Mouse (Mus musculus): ENCODE data around the gene Hist1h2br. TPM values are rescaled to one million over a fixed set of nuclear protein-coding genes. Genes with fewer than 3 reads are reported as not detected.
"Not testable (repeated sequence)": the region's sequence is repeated elsewhere in the genome, so short reads cannot be mapped to it uniquely, and the experiment has no call there.

Hist1h2br gene
- polyA plus RNA-seq (2012; ENCODE audit: insufficient read depth, low replicate concordance): 74.1 and 174 TPM in 2 replicates

- H3K9me3 ChIP-seq; H3K4me3 ChIP-seq (replicated peaks); H3K27me3 ChIP-seq (replicated peaks); H3K36me3 ChIP-seq (replicated peaks; ENCODE audit: low read length): not testable (repeated sequence)
- H3K4me1 ChIP-seq: peaks cover 11% of the 10 kb centered on the region
These were observed at the start of gene Hist1h2br, which contains the start of gene Hist1h2ap for GRCm38 (mm10) chr13:21833461-21833860. TSS of gene Hist1h2br (plus strand) at chr13:21833743. TSS of gene Hist1h2ap (minus strand) at chr13:21833507.

- H3K4me3 ChIP-seq (replicated peaks): peak overlapping the region; percentile 4
- TF ChIP-seq FLI1 (IDR thresholded peaks at IDR 0.05; ENCODE audit: low read length) (no peak), GATA1 (IDR thresholded peaks at IDR 0.05; ENCODE audit: borderline replicate concordance, low read length) (no peak)
- H3K36me3 ChIP-seq (replicated peaks; ENCODE audit: low read length): no peaks in the 10 kb centered on the region
- H3K4me1 ChIP-seq: peaks cover 63% of the 10 kb centered on the region
- no peaks in the 10 kb centered on the region for H3K9me3 ChIP-seq
- H3K27me3 ChIP-seq (replicated peaks): no peaks in the 10 kb centered on the region
These were observed 49.2 kb upstream of the Hist1h2br start for GRCm38 (mm10) chr13:21784311-21784710.

GRCm38 (mm10) chr13:21786189-21786898 is 47.2 kb upstream of the Hist1h2br start:
- H3K36me3 ChIP-seq (replicated peaks; ENCODE audit: low read length): no peaks in the 10 kb centered on the region
- peak overlapping the region; percentile 88 for H3K4me3 ChIP-seq (replicated peaks)
- no peaks in the 10 kb centered on the region for H3K9me3 ChIP-seq
- TF ChIP-seq FLI1 (IDR thresholded peaks at IDR 0.05; ENCODE audit: low read length) (no peak), GATA1 (IDR thresholded peaks at IDR 0.05; ENCODE audit: borderline replicate concordance, low read length) (no peak)
- no peaks in the 10 kb centered on the region for H3K27me3 ChIP-seq (replicated peaks)
- H3K4me1 ChIP-seq: peaks cover 59% of the 10 kb centered on the region

- H3K36me3 ChIP-seq (replicated peaks; ENCODE audit: low read length); H3K27me3 ChIP-seq (replicated peaks); H3K9me3 ChIP-seq: not testable (repeated sequence)
- Histone ChIP-seq H3K4me1 (peaks cover 58% of the 10 kb centered on the region), H3K4me3 (replicated peaks) (peak within 1 kb of the TSS; percentile 89)
These were observed 46.5 kb upstream of the Hist1h2br start, which contains the start of the genes Hist1h2an and Hist1h2bp for GRCm38 (mm10) chr13:21786899-21787629. TSS of gene Hist1h2an (minus strand) at chr13:21787218. TSS of gene Hist1h2bp (plus strand) at chr13:21787461.

GRCm38 (mm10) chr13:21787760-21788593 is 45.6 kb upstream of the Hist1h2br start:
- no peaks in the 10 kb centered on the region for H3K27me3 ChIP-seq (replicated peaks)
- no peaks in the 10 kb centered on the region for H3K9me3 ChIP-seq
- no peaks in the 10 kb centered on the region for H3K36me3 ChIP-seq (replicated peaks; ENCODE audit: low read length)
- peak overlapping the region; percentile 81 for H3K4me3 ChIP-seq (replicated peaks)
- TF ChIP-seq FLI1 (IDR thresholded peaks at IDR 0.05; ENCODE audit: low read length): no peak
- TF ChIP-seq GATA1 (IDR thresholded peaks at IDR 0.05; ENCODE audit: borderline replicate concordance, low read length): no peak
- peaks cover 50% of the 10 kb centered on the region for H3K4me1 ChIP-seq

- Histone ChIP-seq H3K27me3 (replicated peaks) (no peaks in the 10 kb centered on the region), H3K9me3 (no peaks in the 10 kb centered on the region), H3K4me3 (replicated peaks) (no peak overlapping the region), H3K36me3 (replicated peaks; ENCODE audit: low read length) (no peaks in the 10 kb centered on the region), H3K4me1 (peaks cover 40% of the 10 kb centered on the region)
- TF ChIP-seq GATA1 (IDR thresholded peaks at IDR 0.05; ENCODE audit: borderline replicate concordance, low read length) (no peak), FLI1 (IDR thresholded peaks at IDR 0.05; ENCODE audit: low read length) (no peak)
These were observed 43.6 kb upstream of the Hist1h2br start for GRCm38 (mm10) chr13:21789925-21790324.

GRCm38 (mm10) chr13:21790601-21791283 is 42.8 kb upstream of the Hist1h2br start:
- TF ChIP-seq GATA1 (IDR thresholded peaks at IDR 0.05; ENCODE audit: borderline replicate concordance, low read length) (no peak), FLI1 (IDR thresholded peaks at IDR 0.05; ENCODE audit: low read length) (no peak)
- Histone ChIP-seq H3K27me3 (replicated peaks) (no peaks in the 10 kb centered on the region), H3K4me3 (replicated peaks) (peak overlapping the region; percentile 64)

GRCm38 (mm10) chr13:21795584-21795983 is 38.0 kb upstream of the Hist1h2br start:
- no peak for TF ChIP-seq FLI1 (IDR thresholded peaks at IDR 0.05; ENCODE audit: low read length)
- TF ChIP-seq GATA1 (IDR thresholded peaks at IDR 0.05; ENCODE audit: borderline replicate concordance, low read length): no peak
- H3K36me3 ChIP-seq (replicated peaks; ENCODE audit: low read length): no peaks in the 10 kb centered on the region
- no peaks in the 10 kb centered on the region for H3K27me3 ChIP-seq (replicated peaks)
- no peak overlapping the region for H3K4me3 ChIP-seq (replicated peaks)
- H3K9me3 ChIP-seq: no peaks in the 10 kb centered on the region
- H3K4me1 ChIP-seq: peaks cover 12% of the 10 kb centered on the region

More at GRCm38 (mm10) chr13:21790601-21791283, 42.8 kb upstream of the Hist1h2br start:
- Histone ChIP-seq H3K4me1 (peaks cover 37% of the 10 kb centered on the region), H3K9me3 (no peaks in the 10 kb centered on the region), H3K36me3 (replicated peaks; ENCODE audit: low read length) (no peaks in the 10 kb centered on the region)

GRCm38 (mm10) chr13:21797163-21797562 is 36.4 kb upstream of the Hist1h2br start:
- H3K4me1 ChIP-seq: not testable (repeated sequence)

GRCm38 (mm10) chr13:21803058-21803457 is 30.5 kb upstream of the Hist1h2br start:
- not testable (repeated sequence) for H3K4me3 ChIP-seq (replicated peaks); H3K9me3 ChIP-seq; H3K27me3 ChIP-seq (replicated peaks); H3K36me3 ChIP-seq (replicated peaks; ENCODE audit: low read length); H3K4me1 ChIP-seq

More at GRCm38 (mm10) chr13:21797163-21797562, 36.4 kb upstream of the Hist1h2br start:
- H3K4me3 ChIP-seq (replicated peaks); H3K27me3 ChIP-seq (replicated peaks); H3K36me3 ChIP-seq (replicated peaks; ENCODE audit: low read length); H3K9me3 ChIP-seq: not testable (repeated sequence)

- H3K27me3 ChIP-seq (replicated peaks); H3K4me1 ChIP-seq; H3K36me3 ChIP-seq (replicated peaks; ENCODE audit: low read length); H3K9me3 ChIP-seq; H3K4me3 ChIP-seq (replicated peaks): not testable (repeated sequence)
These were observed 23.5 kb upstream of the Hist1h2br start, which contains the start of the genes Hist1h2bq and Hist1h2ao for GRCm38 (mm10) chr13:21810073-21810472. TSS of gene Hist1h2bq (minus strand) at chr13:21810197. TSS of gene Hist1h2ao (plus strand) at chr13:21810465.

- not testable (repeated sequence) for H3K36me3 ChIP-seq (replicated peaks; ENCODE audit: low read length); H3K4me3 ChIP-seq (replicated peaks); H3K27me3 ChIP-seq (replicated peaks); H3K9me3 ChIP-seq; H3K4me1 ChIP-seq
These were observed 22.5 kb upstream of the Hist1h2br start for GRCm38 (mm10) chr13:21811074-21811473.

GRCm38 (mm10) chr13:21811539-21811938 is 22.0 kb upstream of the Hist1h2br start, which contains the start of gene Hist1h4m:
TSS of gene Hist1h4m (plus strand) at chr13:21811746.
- H3K4me3 ChIP-seq (replicated peaks): peak within 1 kb of the TSS; percentile 83
- H3K4me1 ChIP-seq; H3K9me3 ChIP-seq; H3K36me3 ChIP-seq (replicated peaks; ENCODE audit: low read length); H3K27me3 ChIP-seq (replicated peaks): not testable (repeated sequence)
